Mouse (Mus musculus): ENCODE measurements around the gene BC048403.

BC048403 gene

DNA sequence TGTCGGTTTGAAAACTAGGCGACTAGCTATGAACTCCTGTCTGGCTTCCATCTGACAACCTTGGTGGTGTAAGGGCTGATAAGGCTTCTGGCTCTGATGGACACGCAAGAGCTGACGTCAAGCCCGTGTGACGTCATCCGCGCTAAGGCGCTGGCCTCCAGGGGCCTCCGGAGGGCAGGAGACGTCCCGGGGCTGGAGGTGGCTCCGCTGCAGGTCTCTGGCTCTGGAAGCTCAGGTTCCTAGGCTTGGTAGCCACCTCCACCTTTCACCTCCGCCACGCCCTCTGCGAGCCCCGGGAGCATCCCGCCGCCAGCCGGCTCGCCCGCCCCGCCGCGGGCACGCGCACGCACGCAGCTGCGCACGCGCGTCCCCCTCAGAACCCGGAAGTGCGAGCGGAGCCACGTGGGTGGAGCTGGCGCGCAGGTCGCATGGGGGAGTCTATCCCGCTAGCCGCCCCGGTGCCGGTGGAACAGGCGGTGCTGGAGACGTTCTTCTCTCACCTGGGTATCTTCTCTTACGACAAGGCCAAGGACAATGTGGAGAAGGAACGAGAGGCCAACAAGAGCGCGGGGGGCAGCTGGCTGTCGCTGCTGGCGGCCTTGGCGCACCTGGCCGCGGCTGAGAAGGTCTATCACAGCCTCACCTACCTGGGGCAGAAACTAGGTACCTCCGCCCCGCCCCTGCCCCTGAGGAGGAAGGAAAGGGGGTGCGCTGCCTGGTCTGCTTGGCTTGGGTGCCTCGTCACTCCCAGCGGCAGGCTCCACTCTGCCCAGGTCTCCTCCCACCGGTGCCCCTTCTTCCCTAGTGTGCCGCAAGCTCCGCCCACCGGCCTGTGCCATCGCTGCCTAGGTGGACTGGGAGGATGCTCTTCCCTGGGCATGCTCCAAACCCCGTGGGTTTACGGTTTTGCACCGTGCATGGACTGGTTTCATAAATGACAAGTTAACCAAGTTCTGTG is at the start of gene BC048403:
BC048403 (plus strand) TSS at position 390 of the 958 bp plus-strand sequence.
- DNase-seq (ENCODE audit: low read depth), result peak; percentile 46

DNA sequence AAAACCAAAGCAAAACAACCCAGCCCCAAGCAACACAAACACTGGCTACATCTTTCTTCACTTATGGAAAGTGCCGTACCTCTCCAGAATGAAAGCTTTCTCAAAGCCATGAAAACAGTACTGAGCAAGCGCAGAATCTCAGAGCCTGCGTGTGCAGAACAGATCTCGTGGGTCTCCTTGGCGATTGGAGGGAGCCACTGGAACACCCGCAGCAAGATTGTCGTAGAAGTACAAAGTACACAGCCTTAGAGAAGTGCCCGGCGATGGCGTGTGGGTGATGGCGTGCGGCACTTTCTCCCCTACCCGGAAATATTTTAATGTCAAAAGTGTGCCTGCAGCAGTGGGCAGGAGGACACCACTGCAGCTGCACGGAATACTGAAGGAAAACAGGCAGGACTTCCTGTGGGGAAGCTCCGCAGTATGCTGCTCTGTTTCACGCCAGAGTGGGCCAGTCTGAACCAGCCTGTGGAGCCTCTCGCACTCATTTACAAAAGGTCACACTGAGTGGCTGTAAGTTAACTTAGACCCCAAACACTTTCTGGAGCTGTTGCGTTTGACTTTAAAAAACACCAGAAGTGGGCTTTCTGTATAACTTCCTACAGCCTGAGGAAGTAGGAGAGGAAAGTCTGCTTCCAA is 46.7 kb upstream of the BC048403 start:
- no peak for DNase-seq (ENCODE audit: low read depth)

DNA sequence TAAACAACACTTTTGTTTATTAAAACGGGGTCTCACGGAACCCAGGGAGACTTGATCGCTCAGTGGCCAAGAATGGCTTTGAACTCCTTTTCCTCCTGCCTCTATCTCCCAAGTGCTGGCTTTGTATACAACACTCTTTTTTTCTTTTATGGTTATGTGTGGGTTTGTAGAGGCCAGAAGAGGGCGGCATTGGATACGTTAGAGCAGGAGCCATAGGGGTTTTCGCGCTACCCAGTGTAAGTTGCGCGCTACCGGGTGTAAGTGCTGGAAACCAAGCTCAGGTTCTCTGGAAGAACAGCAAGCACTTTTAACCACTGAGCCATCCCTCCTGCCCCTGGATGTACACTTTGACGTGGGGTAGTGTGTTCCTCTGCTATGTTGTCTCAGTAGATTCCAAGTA is 45.2 kb upstream of the BC048403 start:
- no peak for DNase-seq (ENCODE audit: low read depth)

DNA sequence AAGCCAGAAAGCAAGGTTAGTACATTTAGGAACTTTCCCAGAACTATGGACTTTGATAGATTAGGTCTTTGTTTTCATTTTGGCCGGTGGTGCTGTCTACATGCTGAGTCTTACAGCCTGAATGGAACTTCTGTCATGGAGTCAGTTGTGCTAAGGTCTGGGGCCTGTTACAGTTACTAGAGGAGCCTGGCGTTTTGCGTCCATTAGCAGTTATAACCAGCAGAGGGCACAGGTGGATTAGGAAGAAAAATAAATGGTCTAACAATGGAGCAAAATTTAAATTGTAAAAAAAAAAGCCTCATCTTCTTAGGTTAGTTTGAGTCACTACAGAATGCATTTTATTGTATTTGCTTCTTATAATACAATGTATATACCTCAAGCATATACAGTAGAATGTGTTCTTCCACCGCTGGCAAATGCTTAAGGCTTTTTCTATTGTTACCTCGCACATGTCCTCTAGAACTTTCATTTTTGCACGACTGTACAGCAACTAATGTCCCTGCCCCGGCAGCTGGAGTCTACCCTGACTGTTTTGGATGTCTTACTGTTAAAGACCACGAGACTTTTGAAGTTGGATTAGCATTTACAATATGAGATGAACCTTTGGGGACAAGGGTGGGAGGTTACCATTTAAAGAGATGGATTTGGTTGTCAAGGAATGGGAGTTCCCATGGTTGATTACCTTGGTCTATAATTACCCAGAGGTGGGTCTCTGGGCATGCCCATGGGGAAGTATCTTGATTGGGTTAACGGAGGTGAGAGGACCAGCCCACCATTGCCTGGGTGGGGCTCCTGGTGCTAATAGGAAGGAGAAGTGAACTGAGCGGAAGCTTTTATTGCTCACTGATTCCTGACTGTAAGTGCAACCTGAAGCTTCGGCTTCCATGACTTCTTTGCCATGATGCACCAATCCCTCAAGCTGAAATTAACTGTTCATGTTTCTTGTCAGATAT is 38.2 kb upstream of the BC048403 start:
- peak; percentile 37 for DNase-seq (ENCODE audit: low read depth)

DNA sequence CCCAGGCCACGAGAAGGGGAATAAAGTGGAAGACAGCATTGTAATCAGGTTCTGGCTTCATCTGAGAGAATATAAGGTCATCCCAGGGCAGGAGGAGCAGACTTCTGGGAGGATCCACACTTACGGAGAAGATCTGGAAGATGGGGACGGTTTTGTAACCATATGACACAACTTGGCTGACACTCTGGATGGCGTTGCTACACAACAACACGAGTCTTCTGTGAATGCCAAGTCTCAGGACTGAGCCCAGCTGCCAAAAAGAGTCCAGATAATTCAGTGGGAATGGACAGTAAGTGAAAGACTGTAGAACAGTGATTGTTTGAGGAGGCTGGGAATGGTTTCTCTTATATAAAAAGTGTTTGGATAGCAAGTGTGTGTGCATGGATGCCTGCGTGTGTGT is 36.1 kb upstream of the BC048403 start:
- peak; percentile 70 for DNase-seq (ENCODE audit: low read depth)

DNA sequence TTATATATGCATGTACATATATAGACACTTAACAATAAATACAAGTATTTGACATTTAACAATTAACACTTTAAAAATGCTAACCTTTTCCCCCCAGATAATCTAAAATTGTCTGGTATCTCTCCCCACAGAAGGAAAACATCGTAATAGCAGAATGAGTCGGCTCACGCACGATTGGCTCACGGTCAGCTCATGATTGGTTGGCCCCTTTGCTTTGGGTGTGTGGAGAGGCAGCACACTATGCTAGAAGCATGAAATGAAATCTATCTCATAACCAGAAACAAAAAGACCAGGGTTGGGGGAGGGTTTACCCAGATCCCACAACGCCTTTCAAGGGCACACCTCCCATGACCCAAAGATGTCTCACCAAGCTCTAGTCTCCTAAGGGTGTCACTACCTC is 34.9 kb upstream of the BC048403 start:
- DNase-seq (ENCODE audit: low read depth), result no peak

DNA sequence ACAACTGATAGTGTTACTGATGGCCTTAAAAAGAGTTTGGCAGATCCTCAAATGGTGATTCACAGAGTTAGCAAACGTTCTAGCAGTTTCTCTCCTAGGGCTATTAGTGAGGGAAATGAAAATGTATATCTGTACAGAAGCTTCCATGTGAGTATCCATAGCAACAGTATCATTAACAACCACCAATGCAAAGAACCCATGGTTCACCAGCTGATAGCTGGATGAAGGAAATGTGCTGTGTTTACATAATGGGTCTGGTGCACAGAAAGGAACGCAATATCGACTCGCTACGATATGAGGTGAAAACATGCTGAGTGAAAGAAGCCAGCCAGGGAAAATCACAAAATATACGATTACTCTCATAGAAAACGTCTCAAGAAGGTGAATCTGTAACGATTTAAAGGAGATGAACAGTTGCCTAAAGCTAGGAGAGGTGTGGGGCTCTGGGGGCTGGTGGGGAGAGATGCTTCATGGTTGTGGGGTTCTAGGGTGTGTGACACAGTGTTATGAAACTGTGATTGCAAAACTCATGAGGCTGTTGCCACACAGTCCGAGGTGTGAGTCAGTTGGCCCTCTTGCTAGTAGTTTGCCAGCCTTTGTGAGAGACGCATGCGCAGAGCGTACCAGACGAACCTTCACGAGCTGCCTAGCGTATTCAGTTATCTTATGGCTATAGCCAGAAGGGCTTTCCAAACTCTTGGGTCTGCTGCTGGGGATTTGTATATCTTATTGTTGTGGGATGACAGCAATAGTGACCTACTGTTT is 34.2 kb upstream of the BC048403 start:
- peak; percentile 21 for DNase-seq (ENCODE audit: low read depth)

DNA sequence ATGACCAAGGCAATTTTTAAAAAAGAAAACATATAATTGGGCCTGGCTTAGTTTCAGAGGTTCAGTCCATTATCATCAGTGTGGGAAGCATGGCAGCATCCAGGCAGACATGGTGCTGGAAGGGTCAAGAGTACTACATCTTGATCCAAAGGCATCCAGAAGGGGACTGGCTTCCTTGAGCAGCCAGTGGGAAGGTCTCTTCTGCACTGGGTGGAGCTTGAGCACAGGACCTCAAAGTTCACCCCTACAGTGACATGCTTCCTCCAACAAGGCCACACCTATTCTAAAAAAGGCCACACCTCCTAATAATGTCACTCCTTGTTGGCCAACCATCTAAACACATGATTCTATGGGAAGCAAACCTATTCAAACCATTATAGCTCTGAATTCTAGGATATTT is 22.9 kb upstream of the BC048403 start:
- DNase-seq (ENCODE audit: low read depth), result no peak

DNA sequence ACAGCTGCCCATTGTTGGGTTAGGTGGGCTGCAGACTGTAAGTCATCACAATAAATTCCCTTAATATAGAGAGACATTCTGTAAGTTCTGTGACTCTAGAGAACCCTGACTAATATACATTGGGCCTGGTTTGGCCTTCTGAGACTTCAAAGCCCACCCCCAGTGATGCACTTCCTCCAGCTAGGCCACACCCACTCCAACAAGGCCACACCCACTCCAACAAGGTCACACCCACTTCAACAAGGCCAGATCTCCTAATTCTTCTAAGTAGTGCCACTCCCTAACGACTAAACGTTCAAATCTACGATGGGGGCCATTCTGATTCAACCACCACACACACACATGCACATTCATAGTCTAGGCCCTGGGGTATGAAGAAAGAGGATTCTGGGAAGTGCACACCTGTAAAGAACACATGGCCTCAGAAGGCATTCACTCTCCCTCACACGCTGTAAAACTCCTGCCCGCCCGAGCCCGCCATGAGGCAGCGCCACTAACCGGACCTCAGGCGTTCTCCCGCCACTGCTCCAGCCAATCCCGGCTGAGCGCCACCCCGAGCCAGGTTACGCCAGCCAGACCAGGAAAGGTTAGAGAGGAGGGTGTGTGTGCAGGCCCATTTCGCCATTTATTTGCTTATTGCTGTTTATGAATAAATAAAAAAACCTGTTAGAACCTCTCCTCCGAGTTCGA is 20.7 kb upstream of the BC048403 start:
- DNase-seq (ENCODE audit: low read depth), result no peak

DNA sequence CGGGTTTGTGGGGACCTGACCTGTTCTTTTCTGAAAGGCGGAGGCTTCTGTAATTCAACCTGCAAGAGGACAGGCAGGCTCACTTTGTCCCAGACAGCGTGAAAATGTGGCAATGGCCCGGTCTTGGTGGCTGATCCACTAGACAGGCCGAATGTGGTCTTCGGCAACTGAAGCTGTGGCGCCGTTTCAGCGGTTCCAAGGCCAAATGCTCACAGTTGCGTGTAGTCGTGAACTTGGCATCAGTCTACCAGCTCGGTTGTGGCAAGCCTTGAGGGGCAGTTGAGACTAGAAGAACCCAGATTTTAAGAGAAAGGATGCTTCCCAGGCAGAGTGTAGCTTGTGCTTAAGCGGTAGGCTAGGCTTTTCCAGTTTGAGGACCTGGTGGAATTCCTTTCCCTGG is 19.0 kb upstream of the BC048403 start:
- DNase-seq (ENCODE audit: low read depth), result no peak

DNA sequence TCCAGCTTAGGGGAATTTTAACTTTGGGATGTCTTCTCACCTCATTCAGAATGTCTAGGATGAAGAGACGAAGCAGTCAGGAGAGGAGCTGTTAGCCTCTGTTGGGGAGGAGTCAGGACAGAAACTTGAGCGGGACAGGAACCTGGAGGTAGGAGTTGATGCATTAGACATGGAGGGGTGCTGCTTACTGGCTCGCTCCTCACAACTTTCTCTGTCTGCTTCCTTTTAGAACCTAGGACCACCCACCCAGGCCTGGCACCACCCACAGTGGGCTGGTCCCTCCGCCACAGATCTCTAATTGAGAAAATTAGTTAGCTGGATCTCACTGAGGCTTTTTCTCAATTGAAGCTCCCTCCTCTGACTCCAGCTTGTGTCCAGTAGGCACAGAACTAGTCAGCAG is 13.2 kb upstream of the BC048403 start:
- DNase-seq (ENCODE audit: low read depth), result no peak

DNA sequence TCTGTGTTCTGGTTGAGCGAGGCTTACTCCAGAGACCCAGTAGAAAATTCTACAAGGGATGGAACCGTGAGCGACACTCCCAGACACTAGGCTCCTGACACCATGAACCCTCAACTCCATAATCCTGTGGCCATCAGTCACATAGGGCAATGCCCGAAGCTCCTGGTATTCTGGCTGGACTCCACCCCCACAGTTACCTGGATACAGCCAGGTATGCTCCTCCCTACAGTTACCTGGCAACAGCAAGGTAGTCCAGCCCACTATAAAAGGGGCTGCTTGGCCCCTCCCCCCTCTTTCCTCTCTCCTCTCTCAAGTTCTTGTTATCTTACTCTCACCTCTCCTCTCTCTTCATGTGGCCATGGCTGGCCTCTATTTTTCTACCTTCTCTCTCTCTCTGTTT is 12.6 kb upstream of the BC048403 start:
- no peak for DNase-seq (ENCODE audit: low read depth)

DNA sequence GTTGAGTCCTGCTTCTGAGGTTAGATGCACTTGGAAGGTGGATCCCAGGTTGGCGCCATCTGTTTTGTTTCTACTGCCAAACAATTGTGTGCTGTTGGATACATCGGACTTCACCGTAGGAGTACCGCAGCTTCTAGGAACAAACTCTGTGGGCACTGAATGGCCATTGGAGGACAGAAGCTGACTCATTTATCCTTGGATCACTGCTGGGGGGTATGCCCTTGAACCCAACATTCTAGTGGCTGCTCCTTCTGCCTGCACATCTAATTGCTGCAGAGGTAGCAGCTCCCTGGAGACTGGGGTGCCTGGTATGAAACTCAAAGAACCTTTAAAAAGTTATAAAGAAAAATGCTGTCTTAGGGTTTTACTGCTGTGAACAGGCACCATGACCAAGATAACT is 11.5 kb upstream of the BC048403 start:
- DNase-seq (ENCODE audit: low read depth), result no peak

DNA sequence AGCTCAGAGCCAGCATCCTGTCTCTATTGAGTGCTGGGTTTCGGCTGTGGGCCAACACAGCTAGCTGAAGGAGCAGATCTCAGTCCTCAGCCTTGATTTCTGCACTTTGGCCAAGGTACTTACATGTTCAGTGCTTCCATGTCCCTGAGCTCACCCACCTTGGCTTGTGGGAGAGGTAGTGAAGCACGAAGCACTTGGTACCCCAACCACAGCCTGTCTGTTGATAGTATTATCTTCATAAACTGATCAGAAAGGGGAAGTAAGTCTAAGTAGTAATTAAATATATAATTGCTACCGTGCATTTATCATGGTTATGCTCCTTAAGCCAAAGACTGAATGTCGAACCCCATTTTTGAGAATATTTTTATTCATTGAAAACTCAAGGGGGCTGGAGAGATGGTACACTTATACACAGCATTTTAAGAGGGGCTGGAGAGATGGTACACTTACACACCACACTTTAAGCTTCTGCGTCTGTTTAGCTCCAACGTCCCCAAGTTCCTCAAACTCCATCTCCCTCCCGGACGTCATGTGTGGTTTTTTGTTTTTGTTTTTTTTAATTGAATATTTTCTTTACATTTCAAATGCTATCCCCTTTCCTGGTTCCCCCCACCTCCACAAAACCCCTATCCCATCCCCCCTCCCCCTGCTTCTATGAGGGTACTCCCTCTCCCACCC is 8.6 kb upstream of the BC048403 start:
- DNase-seq (ENCODE audit: low read depth), result no peak

DNA sequence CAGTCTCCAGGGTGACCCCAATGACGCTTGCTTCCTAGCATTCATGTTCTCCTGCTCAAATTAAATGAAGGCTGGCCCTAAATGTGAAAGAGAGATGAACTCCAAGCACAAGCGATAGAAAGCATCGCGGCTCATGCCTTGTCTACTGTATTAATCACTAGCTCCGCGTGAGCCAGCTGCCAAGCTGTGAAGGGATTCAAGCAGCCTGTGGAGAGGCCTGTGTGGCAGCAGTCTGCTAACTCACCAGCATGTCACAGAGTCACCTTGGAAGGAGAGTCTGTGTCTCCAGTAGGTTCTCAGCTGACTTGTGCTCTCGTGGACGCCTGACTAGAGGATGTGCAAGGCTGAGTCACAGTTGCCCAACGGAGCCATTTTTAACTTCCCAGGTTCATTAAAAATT is 7.2 kb upstream of the BC048403 start:
- DNase-seq (ENCODE audit: low read depth), result no peak

DNA sequence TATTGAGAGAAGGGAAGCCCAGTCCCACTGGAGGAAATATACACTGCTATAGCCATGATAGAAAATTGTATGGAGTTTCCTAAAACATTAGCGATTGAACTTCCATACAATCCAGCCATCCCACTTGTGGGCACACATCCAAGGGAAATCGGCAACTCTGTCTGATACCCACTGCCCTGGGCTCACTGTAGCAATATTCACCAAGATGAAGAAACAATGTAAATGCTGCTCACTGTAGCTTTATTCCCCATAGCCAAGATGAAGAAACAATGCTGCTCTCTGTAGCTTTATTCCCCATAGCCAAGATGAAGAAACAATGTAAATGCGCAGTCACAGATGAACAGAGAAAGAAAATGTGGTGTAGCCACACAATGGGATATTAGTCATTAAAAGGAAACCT is 2.5 kb upstream of the BC048403 start:
- DNase-seq (ENCODE audit: low read depth), result no peak

DNA sequence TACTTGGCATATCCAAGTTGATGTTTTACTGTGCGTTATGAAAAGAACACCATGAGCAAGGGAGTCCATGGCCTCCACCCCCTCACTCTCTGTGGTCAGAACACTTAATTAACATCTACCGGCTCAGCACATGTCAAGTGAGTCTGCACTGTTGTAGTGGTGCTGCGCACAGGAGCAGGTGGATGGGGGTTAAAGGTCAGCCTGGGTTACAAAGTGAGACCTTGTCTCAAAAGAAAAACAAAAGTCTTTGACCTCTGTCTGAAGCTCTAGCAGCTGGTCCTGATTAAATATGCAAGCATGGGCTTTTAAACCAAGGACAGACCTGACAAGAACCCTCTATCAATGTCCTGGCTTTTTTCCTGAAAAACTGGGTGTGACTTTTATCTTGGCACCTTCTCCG is 2.6 kb downstream of the BC048403 start:
- DNase-seq (ENCODE audit: low read depth), result no peak

DNA sequence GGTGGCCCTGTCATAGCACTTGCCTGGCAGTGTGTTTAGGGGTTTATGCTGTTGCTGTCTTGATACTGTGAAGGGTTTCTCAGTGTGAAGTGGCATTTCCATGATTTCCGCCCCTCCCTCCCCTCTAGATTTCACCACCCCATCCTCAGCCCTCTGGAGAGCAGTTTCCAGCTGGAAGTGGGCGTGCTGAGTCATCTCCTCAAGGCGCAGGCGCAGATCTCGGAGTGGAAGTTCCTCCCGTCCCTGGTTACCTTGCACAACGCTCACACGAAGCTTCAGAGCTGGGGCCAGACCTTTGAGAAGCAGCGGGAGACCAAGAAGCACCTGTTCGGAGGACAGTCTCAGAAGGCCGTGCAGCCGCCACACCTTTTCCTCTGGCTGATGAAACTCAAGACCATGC is 10.4 kb downstream of the BC048403 start:
- no peak for DNase-seq (ENCODE audit: low read depth)

DNA sequence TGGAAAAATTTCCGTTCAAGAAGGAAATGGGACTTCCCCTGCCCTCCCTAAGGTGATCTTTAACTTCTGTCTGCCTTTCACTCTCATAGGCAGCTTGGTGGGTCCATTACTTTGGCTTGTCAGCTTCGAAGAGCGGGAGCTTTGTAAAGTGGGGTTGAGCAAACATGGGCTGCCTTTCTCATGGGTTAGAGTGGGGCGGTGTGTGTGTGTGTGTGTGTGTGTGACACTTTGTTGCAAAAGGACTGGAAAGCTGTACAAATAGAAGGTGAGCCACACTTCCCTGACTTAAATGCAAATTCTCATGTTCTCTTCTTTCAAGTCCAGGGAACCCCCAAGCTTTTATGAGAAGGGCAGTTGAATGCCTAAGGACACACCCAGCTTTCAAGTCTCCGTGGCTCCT is 14.5 kb downstream of the BC048403 start:
- no peak for DNase-seq (ENCODE audit: low read depth)

DNA sequence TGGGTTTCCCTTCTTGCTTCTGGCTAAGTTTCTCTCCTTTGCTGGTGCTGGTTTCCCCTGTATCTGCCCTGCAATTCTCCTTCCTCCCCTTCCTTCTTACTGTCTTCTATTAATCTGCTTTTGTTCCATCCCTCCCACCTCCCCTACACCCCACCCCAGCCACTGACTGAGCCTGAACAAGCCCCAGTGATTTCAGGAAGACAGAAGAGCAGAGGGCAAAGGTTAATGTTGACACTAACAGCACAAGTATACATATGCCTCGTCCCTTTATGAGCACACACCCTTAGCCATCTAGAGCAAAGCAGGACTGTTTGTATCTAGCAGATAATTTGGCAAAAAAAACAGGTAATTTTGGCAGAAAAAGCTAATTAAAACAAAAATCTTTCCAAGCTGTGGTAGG is 16.1 kb downstream of the BC048403 start:
- DNase-seq (ENCODE audit: low read depth), result no peak

All from fibroblast of lung, adult 2 months (primary cell).